Mouse (Mus musculus) G1E (cell line): ENCODE data around the gene Rpl37. TPM values are rescaled to one million over a fixed set of nuclear protein-coding genes. Genes with fewer than 3 reads are reported as not detected.

Source experiments
- ATAC-seq: 2 replicates; pipeline ENCODE4 v1.8.0; 2016; ENCODE audit warnings: mild to moderate bottlenecking; ENCODE audit not compliant: insufficient number of reproducible peaks, poor library complexity, low FRiP score, severe bottlenecking; ENCODE audit errors: extremely low read depth
- DNase-seq: peaks from one replicate; pipeline ENCODE4 v3.0.0; 2012; ENCODE audit warnings: low spot score
- H3K27me3 ChIP-seq: 2 replicates; pipeline ENCODE4 v1.6.1; 2012; ENCODE audit warnings: mild to moderate bottlenecking, low read length, inconsistent platforms; ENCODE audit not compliant: insufficient read depth
- H3K36me3 ChIP-seq: replicated peaks from 2 replicates; pipeline ENCODE3; 2012; ENCODE audit warnings: mild to moderate bottlenecking, inconsistent platforms
- H3K4me1 ChIP-seq: 2 replicates; pipeline ENCODE4 v1.6.1; 2012; ENCODE audit warnings: low read depth, low read length, inconsistent platforms, mixed read lengths; ENCODE audit not compliant: insufficient read depth
- H3K4me3 ChIP-seq: 2 replicates; pipeline ENCODE4 v1.5.1; 2012; ENCODE audit warnings: low read depth, mild to moderate bottlenecking, inconsistent platforms, low read length, moderate library complexity, mixed read lengths
- H3K9me3 ChIP-seq: replicated peaks from 2 replicates; pipeline ENCODE4 v1.6.1; 2012; ENCODE audit warnings: inconsistent platforms
- CTCF ChIP-seq: IDR thresholded peaks from 2 replicates; pipeline ENCODE4 v1.5.1; 2012; ENCODE audit warnings: low read depth, low read length, inconsistent platforms, mixed read lengths
- GATA1 ChIP-seq: IDR thresholded peaks from 2 replicates; pipeline ENCODE4 v1.6.1; 2012; ENCODE audit warnings: borderline replicate concordance, low read length, inconsistent platforms, mixed read lengths
- GATA2 ChIP-seq: IDR thresholded peaks from 2 replicates; pipeline ENCODE4 v1.6.1; 2012; ENCODE audit warnings: low read depth, low read length, inconsistent platforms, borderline replicate concordance
- POLR2AphosphoS5 ChIP-seq: IDR thresholded peaks from 2 replicates; pipeline ENCODE4 v1.6.1; 2012; ENCODE audit warnings: low read depth, low read length, inconsistent platforms; ENCODE audit not compliant: insufficient replicate concordance
- TAL1 ChIP-seq: conservative IDR thresholded peaks from 2 replicates; pipeline ENCODE4 v1.6.1; 2012; ENCODE audit warnings: low read depth, low read length, inconsistent platforms, mixed read lengths
- polyA plus RNA-seq: library from polyadenylated mRNA; stranded (reverse); fragments of >175 nt; gene quantifications from 2 replicates; pipeline ENCODE4 v1.2.3, GENCODE M21; 2012
- total RNA-seq, 2 experiments: library from RNA; stranded (forward) in 1 of 2; stranded (reverse) in 1 of 2; fragments of 200-1000 nt in 1 of 2; fragments of >200 nt in 1 of 2; fragmentation: Nextera tagmentation in 1 of 2; gene quantifications; 2 replicates each; pipeline ENCODE4 v1.2.3; 2014 to 2017

Rpl37 gene
- total RNA-seq (2014; fragmentation: Nextera tagmentation), result 374 and 438 TPM in 2 replicates
- 1,244 and 1,575 TPM in 2 replicates for total RNA-seq (2017)
- 48.0 and 51.7 TPM in 2 replicates for polyA plus RNA-seq

- Histone ChIP-seq H3K27me3 (no peaks in the 10 kb centered on the region), H3K4me3 (peak within 1 kb of the TSS; percentile 95), H3K4me1 (peaks cover 54% of the 10 kb centered on the region), H3K36me3 (peaks cover 56% of the 10 kb centered on the region), H3K9me3 (no peaks in the 10 kb centered on the region)
- peak; percentile 88 for DNase-seq
- TF ChIP-seq CTCF (0 out of 2 replicates have a peak, but pooled peaks have one; percentile 15), POLR2AphosphoS5 (no peak)
- ATAC-seq, result peak; percentile 89
Measured at GRCm38 (mm10) chr15:5116270-5117030, at the start of gene Rpl37. TSS of gene Rpl37 (plus strand) at chr15:5116645.

GRCm38 (mm10) chr15:5068801-5069518 is 47.5 kb upstream of the Rpl37 start:
- ATAC-seq, result 0 out of 2 replicates have a peak, but pooled peaks have one; percentile 15
- DNase-seq, result no peak
- Histone ChIP-seq H3K36me3 (no peaks in the 10 kb centered on the region), H3K4me1 (peaks cover 19% of the 10 kb centered on the region), H3K27me3 (no peaks in the 10 kb centered on the region; the same call in 1 of the 2 replicates), H3K9me3 (no peaks in the 10 kb centered on the region), H3K4me3 (no peak overlapping the region)
- TF ChIP-seq GATA2 (no peak), TAL1 (no peak), GATA1 (no peak)

- DNase-seq, result peak; percentile 27
- peak; percentile 96 for ATAC-seq
- Histone ChIP-seq H3K36me3 (no peaks in the 10 kb centered on the region), H3K9me3 (peaks cover 10% of the 10 kb centered on the region), H3K4me1 (peaks cover 41% of the 10 kb centered on the region), H3K27me3 (peaks cover 9% of the 10 kb centered on the region; the same call in 1 of the 2 replicates), H3K4me3 (no peak overlapping the region; the same call in 1 of the 2 replicates)
- TF ChIP-seq GATA2 (no peak), CTCF (no peak), TAL1 (peak; percentile 97), POLR2AphosphoS5 (no peak)
Measured at GRCm38 (mm10) chr15:5081235-5081634, 35.2 kb upstream of the Rpl37 start.

GRCm38 (mm10) chr15:5086162-5086561 is 30.3 kb upstream of the Rpl37 start:
- Histone ChIP-seq H3K9me3 (0 out of 2 replicates have a peak, but pooled peaks cover 2% of the 10 kb centered on the region), H3K4me3 (no peak overlapping the region), H3K4me1 (peaks cover 52% of the 10 kb centered on the region), H3K36me3 (no peaks in the 10 kb centered on the region), H3K27me3 (peaks cover 12% of the 10 kb centered on the region; the same call in 1 of the 2 replicates)
- TF ChIP-seq TAL1, result no peak
- no peak for TF ChIP-seq POLR2AphosphoS5
- TF ChIP-seq CTCF, result no peak
- TF ChIP-seq GATA1, result no peak
- no peak for TF ChIP-seq GATA2
- DNase-seq (no peak), ATAC-seq (no peak)

GRCm38 (mm10) chr15:5088850-5089608 is 27.4 kb upstream of the Rpl37 start:
- ATAC-seq, result peak; percentile 15; the same call in 1 of the 2 replicates
- H3K4me1 ChIP-seq, result peaks cover 28% of the 10 kb centered on the region
- H3K9me3 ChIP-seq, result peaks cover 5% of the 10 kb centered on the region; the same call in 1 of the 2 replicates
- peaks cover 11% of the 10 kb centered on the region for H3K27me3 ChIP-seq
- H3K4me3 ChIP-seq, result no peak overlapping the region
- no peak for TF ChIP-seq GATA1
- no peak for TF ChIP-seq CTCF
- TF ChIP-seq POLR2AphosphoS5, result no peak
- no peak for TF ChIP-seq TAL1
- TF ChIP-seq GATA2, result no peak
- no peaks in the 10 kb centered on the region for H3K36me3 ChIP-seq
- peak; percentile 10 for DNase-seq

- no peak for DNase-seq
- Histone ChIP-seq H3K4me1 (peaks cover 23% of the 10 kb centered on the region), H3K36me3 (no peaks in the 10 kb centered on the region), H3K27me3 (peaks cover 6% of the 10 kb centered on the region), H3K9me3 (peaks cover 3% of the 10 kb centered on the region; the same call in 1 of the 2 replicates), H3K4me3 (no peak overlapping the region)
- no peak for ATAC-seq
- no peak for TF ChIP-seq TAL1
- TF ChIP-seq GATA1, result no peak
- no peak for TF ChIP-seq POLR2AphosphoS5
- no peak for TF ChIP-seq CTCF
- no peak for TF ChIP-seq GATA2
Measured at GRCm38 (mm10) chr15:5090131-5090530, 26.3 kb upstream of the Rpl37 start.
